Comparison of ENCODE assay signal across 17 mouse cellular contexts in the genomic region with DNA sequence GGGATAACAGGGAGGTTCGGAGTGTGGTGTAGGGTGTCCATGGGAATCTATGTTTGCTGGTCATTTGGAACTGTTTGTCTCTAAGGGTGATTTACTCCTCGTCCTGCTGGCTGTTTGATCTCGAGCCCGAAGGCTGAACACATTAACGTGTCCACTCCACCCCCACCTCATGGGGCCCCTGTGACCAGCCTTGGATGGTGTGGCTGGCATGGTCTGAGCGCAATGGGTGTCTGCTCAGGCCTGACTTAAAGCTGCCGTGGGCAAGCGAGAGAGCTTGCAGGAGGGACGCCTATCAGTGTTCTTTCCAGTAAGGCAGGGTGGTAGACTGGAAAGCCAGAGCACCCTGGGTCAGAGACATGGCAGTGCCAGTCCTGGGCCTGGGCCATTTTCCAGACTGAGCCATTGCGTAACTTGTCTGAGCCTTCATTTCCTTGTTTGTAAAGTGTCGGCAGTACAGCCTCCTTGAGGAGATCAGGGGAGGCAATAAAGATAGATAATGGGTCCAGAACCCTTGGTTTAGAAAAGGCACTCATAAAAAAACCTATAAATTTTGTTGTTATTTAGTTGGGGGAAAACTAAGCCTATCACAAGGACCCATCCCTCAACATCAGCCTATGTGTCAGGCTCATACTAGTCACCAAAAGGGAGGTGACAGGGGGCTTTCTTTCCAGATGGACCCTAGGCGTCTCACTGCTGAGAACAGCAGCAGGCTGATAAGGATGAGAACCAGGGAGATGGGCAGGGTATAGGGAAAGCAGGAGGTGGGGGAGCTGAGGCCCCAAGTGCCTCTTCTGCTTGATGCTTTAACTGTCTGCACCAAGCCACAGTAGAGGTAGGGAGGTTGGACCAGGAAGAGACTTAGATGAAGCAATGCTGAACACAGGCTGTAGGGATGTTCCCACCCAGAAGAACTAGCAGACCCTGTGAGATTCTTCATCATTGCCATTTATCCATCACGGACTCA. TPM values are rescaled to one million over a fixed set of nuclear protein-coding genes. Genes with fewer than 3 reads are reported as not detected.
DNase-seq lines count a peak whose midpoint lies in the region; ATAC-seq and TF ChIP-seq lines count a peak whose summit lies in the region.
"Had no signal": no experiment of that assay in that cellular context is flagged by ENCODE, and none has a peak within 500 bp of the region (broad histone marks: within the 10 kb centered on the region; RNA-seq: fewer than 3 reads in every experiment).

No protein-coding gene starts in this region.

- TF ChIP-seq EP300 in liver, postnatal 0 days (IDR thresholded peaks at IDR 0.05; ENCODE audit: low read depth): no peak

- no peaks in the 10 kb centered on the region for H3K9me3 ChIP-seq in forebrain, embryonic 10.5 days
- H3K9me3 ChIP-seq in forebrain, embryonic 16.5 days (ENCODE audit: control insufficient read depth, low read length): no peaks in the 10 kb centered on the region
- no peaks in the 10 kb centered on the region for H3K9me3 ChIP-seq in liver, postnatal 0 days (ENCODE audit: low read length)
- no peaks in the 10 kb centered on the region for H3K9me3 ChIP-seq in intestine, postnatal 0 days (ENCODE audit: control insufficient read depth)
- H3K9me3 ChIP-seq: forebrain, embryonic 13.5 days; neural tube, embryonic 12.5 days had no signal

- 89% methylated on average over 13 of the region's 13 CpGs for WGBS in forebrain, embryonic 10.5 days
- 94% methylated on average over 13 of the region's 13 CpGs for WGBS in forebrain, embryonic 16.5 days
- 81% methylated on average over 13 of the region's 13 CpGs for WGBS in liver, adult 2 months
- WGBS in liver, postnatal 0 days (ENCODE audit: insufficient replicate concordance): 74% methylated on average over 13 of the region's 13 CpGs
- WGBS in intestine, postnatal 0 days: 59% methylated on average over 13 of the region's 13 CpGs

- H3K4me3 ChIP-seq in forebrain, embryonic 10.5 days: no peak overlapping the region
- H3K4me3 ChIP-seq in forebrain, embryonic 16.5 days (replicated peaks; ENCODE audit: low read length): no peak overlapping the region
- no peak overlapping the region for H3K4me3 ChIP-seq in liver, adult 2 months (ENCODE audit: insufficient read depth, low read depth, low read length)
- H3K4me3 ChIP-seq in liver, postnatal 0 days (ENCODE audit: low read depth, low read length): no peak overlapping the region
- no peak overlapping the region for H3K4me3 ChIP-seq in intestine, postnatal 0 days (ENCODE audit: low read depth, low read length)
- H3K4me3 ChIP-seq: forebrain, embryonic 13.5 days; neural tube, embryonic 12.5 days had no signal

- 0 out of 2 replicates have a peak, but pooled peaks cover 4% of the 10 kb centered on the region for H3K4me1 ChIP-seq in forebrain, embryonic 10.5 days
- no peaks in the 10 kb centered on the region for H3K4me1 ChIP-seq in forebrain, embryonic 16.5 days (replicated peaks; ENCODE audit: control insufficient read depth, insufficient read depth, low read length)
- H3K4me1 ChIP-seq in liver, adult 2 months (ENCODE audit: control insufficient read depth, insufficient read depth, low read length): no peaks in the 10 kb centered on the region
- no peaks in the 10 kb centered on the region for H3K4me1 ChIP-seq in liver, postnatal 0 days (ENCODE audit: insufficient read depth)
- H3K4me1 ChIP-seq in intestine, postnatal 0 days (replicated peaks; ENCODE audit: control insufficient read depth, insufficient read depth, low read length): peaks cover 6% of the 10 kb centered on the region; the same call in 1 of the 2 replicates
- H3K4me1 ChIP-seq: forebrain, embryonic 13.5 days; neural tube, embryonic 12.5 days had no signal

- H3K27me3 ChIP-seq in forebrain, embryonic 10.5 days (ENCODE audit: poor library complexity, severe bottlenecking): no peaks in the 10 kb centered on the region
- no peaks in the 10 kb centered on the region for H3K27me3 ChIP-seq in forebrain, embryonic 16.5 days (replicated peaks; ENCODE audit: control insufficient read depth, insufficient read depth, low read length)
- no peaks in the 10 kb centered on the region for H3K27me3 ChIP-seq in liver, adult 2 months (ENCODE audit: control insufficient read depth, insufficient read depth, low read length)
- H3K27me3 ChIP-seq in liver, postnatal 0 days (ENCODE audit: insufficient read depth, low read length): no peaks in the 10 kb centered on the region
- H3K27me3 ChIP-seq in intestine, postnatal 0 days (replicated peaks; ENCODE audit: control insufficient read depth, insufficient read depth, low read length): no peaks in the 10 kb centered on the region
- H3K27me3 ChIP-seq: forebrain, embryonic 13.5 days; neural tube, embryonic 12.5 days; Patski had no signal

- no peak for TF ChIP-seq POLR2A in liver, adult 2 months (IDR thresholded peaks at IDR 0.05; ENCODE audit: extremely low read depth, insufficient read depth, low read length)

- no peak overlapping the region for H3K4me2 ChIP-seq in forebrain, embryonic 16.5 days (ENCODE audit: low read length)
- no peak overlapping the region for H3K4me2 ChIP-seq in liver, postnatal 0 days (ENCODE audit: low read depth, low read length)
- no peak overlapping the region for H3K4me2 ChIP-seq in intestine, postnatal 0 days (replicated peaks; ENCODE audit: low read depth)
- H3K4me2 ChIP-seq: forebrain, embryonic 13.5 days; neural tube, embryonic 12.5 days had no signal

- H3K36me3 ChIP-seq in forebrain, embryonic 10.5 days (replicated peaks): no peaks in the 10 kb centered on the region
- no peaks in the 10 kb centered on the region for H3K36me3 ChIP-seq in forebrain, embryonic 16.5 days (ENCODE audit: control insufficient read depth, insufficient read depth)
- H3K36me3 ChIP-seq in liver, adult 2 months (ENCODE audit: control insufficient read depth, insufficient read depth, low read length): no peaks in the 10 kb centered on the region
- H3K36me3 ChIP-seq in liver, postnatal 0 days (replicated peaks; ENCODE audit: insufficient read depth, low read length): no peaks in the 10 kb centered on the region
- no peaks in the 10 kb centered on the region for H3K36me3 ChIP-seq in intestine, postnatal 0 days (ENCODE audit: control insufficient read depth, insufficient read depth)
- H3K36me3 ChIP-seq: neural tube, embryonic 12.5 days had no signal

- H3K27ac ChIP-seq in forebrain, embryonic 10.5 days: 0 out of 2 replicates have a peak overlapping the region, but pooled peaks have one; percentile 2
- no peak overlapping the region for H3K27ac ChIP-seq in forebrain, embryonic 16.5 days (ENCODE audit: low read length)
- H3K27ac ChIP-seq in liver, adult 2 months (replicated peaks; ENCODE audit: insufficient read depth, low read depth, low read length): no peak overlapping the region
- H3K27ac ChIP-seq in liver, postnatal 0 days (ENCODE audit: low read depth): no peak overlapping the region
- no peak overlapping the region for H3K27ac ChIP-seq in intestine, postnatal 0 days (ENCODE audit: low read depth, low read length)
- H3K27ac ChIP-seq: forebrain, embryonic 13.5 days; neural tube, embryonic 12.5 days had no signal

- TF ChIP-seq CTCF in liver, adult 2 months (IDR thresholded peaks at IDR 0.05; ENCODE audit: low read depth, low read length): no peak
- TF ChIP-seq CTCF in liver, postnatal 0 days (IDR thresholded peaks at IDR 0.05; ENCODE audit: low read depth): no peak
- TF ChIP-seq CTCF in intestine, postnatal 0 days (IDR thresholded peaks at IDR 0.05; ENCODE audit: low read depth): no peak

- no peak for ATAC-seq in forebrain, embryonic 16.5 days
- ATAC-seq in liver, postnatal 0 days: no peak
- ATAC-seq in intestine, postnatal 0 days: peak; percentile 85
- ATAC-seq in CD4-positive, CD25-positive, alpha-beta regulatory T cell, adult 4 months: no peak
- ATAC-seq: forebrain, embryonic 13.5 days; hindbrain, embryonic 16.5 days; Patski had no signal

- no peak overlapping the region for H3K9ac ChIP-seq in forebrain, embryonic 16.5 days (replicated peaks; ENCODE audit: low read depth, low read length)
- H3K9ac ChIP-seq in liver, adult 2 months (ENCODE audit: low read depth, low read length): no peak overlapping the region
- H3K9ac ChIP-seq in liver, postnatal 0 days (replicated peaks): no peak overlapping the region
- H3K9ac ChIP-seq in intestine, postnatal 0 days (ENCODE audit: low read depth, low read length): no peak overlapping the region
- H3K9ac ChIP-seq: forebrain, embryonic 13.5 days; neural tube, embryonic 12.5 days had no signal

- H3K79me2 ChIP-seq in liver, adult 2 months (ENCODE audit: control insufficient read depth, insufficient read depth, low read length): no peaks in the 10 kb centered on the region

- no peak for DNase-seq in forebrain, embryonic 10.5 days (ENCODE audit: extremely low spot score, low spot score)
- peak; percentile 33 for DNase-seq in liver, adult 2 months (ENCODE audit: extremely low read depth, low read depth, low spot score)
- DNase-seq in liver, postnatal 0 days: no peak
- peak; percentile 60 for DNase-seq in adrenal gland, postnatal 10 days
- DNase-seq in thymus, postnatal 0 days (ENCODE audit: low spot score): no peak
- DNase-seq: cerebellum, adult 9-10 months; layer of hippocampus, postnatal 36 days; left cerebral cortex, postnatal 4 days; right cerebral cortex, adult 18-20 months; thymus, postnatal 25 days had no signal

RNA-seq across cellular contexts. Expression of gene Ddx1, which starts 49.4 kb away (rescaled TPM):
- 211 and 212 TPM in 2 replicates for polyA plus RNA-seq in forebrain, embryonic 10.5 days (2016; fragmentation: Nextera tagmentation; extraction: Ambion mirVana)
- 157 and 163 TPM in 2 replicates for polyA plus RNA-seq in forebrain, embryonic 16.5 days (2015; fragmentation: Nextera tagmentation; extraction: Ambion mirVana)
- 34.8 and 50.5 TPM in 2 replicates for total RNA-seq in liver, adult 2 months (2014; rRNA removed)
- polyA plus RNA-seq in liver, adult 2 months (2012; rRNA removed): 5.4 and 5.7 TPM in 2 replicates
- 46.5 and 48.0 TPM in 2 replicates for polyA plus RNA-seq in liver, postnatal 0 days (2015; fragmentation: Nextera tagmentation; extraction: Ambion mirVana)
- total RNA-seq in adrenal gland, postnatal 10 days (2021): 100 to 1,000 TPM in 1 of 2 experiments, 10 to 100 TPM in 1; 97.6 to 104 TPM
- 47.3 and 50.2 TPM in 2 replicates for polyA plus RNA-seq in intestine, postnatal 0 days (2015; fragmentation: Nextera tagmentation; extraction: Ambion mirVana)
- polyA plus RNA-seq in CD4-positive, CD25-positive, alpha-beta regulatory T cell, adult 4 months (2017; shearing (Covaris generic)): 10 to 100 TPM; 71.3 to 83.1 TPM
- polyA plus RNA-seq in thymus, postnatal 0 days (2015; fragmentation: Nextera tagmentation; extraction: Ambion mirVana): 83.9 and 95.3 TPM in 2 replicates

Comparison
In these comparisons a context has a peak if more than half of its experiments do, and no peak if none do; other contexts are left out.
1. DNase-seq: peak in liver, adult 2 months (single experiment) and adrenal gland, postnatal 10 days (single experiment); none in forebrain, embryonic 10.5 days (single experiment), liver, postnatal 0 days (single experiment) and thymus, postnatal 0 days (single experiment).